Mouse (Mus musculus): ENCODE measurements around the gene Hist2h2bb. TPM values are rescaled to one million over a fixed set of nuclear protein-coding genes. Genes with fewer than 3 reads are reported as not detected.
A peak's percentile ranks its signal among the peaks of the same experiment; 100 is the strongest.

Hist2h2bb gene
- total and polyA plus RNA-seq, 3 experiments: 11.2 to 6,680 TPM; not detected in 1

GRCm38 (mm10) chr3:96248141-96249033 lies 21.2 kb upstream of the Hist2h2bb start:
- H3K79me2 ChIP-seq (ENCODE audit: control insufficient read depth, insufficient read depth, low read length, poor library complexity): peaks cover 2% of the 10 kb centered on the region; the same call in 1 of the 2 replicates
- H3K9me3 ChIP-seq (replicated peaks; ENCODE audit: insufficient read depth, low read length): no peaks in the 10 kb centered on the region
- peak; percentile 86 for DNase-seq (ENCODE audit: low read depth, low spot score)
- H3K9ac ChIP-seq (ENCODE audit: control insufficient read depth, low read depth, low read length, poor library complexity, severe bottlenecking): peak overlapping the region; percentile 92
- peak overlapping the region; percentile 35 for H3K27ac ChIP-seq (ENCODE audit: control insufficient read depth, low read depth, low read length)
- H3K4me1 ChIP-seq (ENCODE audit: control insufficient read depth in 1 of 2, insufficient read depth in 2 of 2, low read length in 2 of 2): peaks cover 11 to 23% of the 10 kb centered on the region in 2 experiments
- no peak for TF ChIP-seq USF1 (IDR thresholded peaks at IDR 0.05; ENCODE audit: low read depth, low read length)
- no peak for TF ChIP-seq SIN3A (IDR thresholded peaks at IDR 0.05; ENCODE audit: low read length)
- no peak for TF ChIP-seq CTCF (IDR thresholded peaks at IDR 0.05 in 2 of 3, conservative IDR thresholded peaks at IDR 0.05 in 1 of 3; ENCODE audit: control insufficient read depth in 1 of 3, insufficient read depth in 1 of 3, low read depth in 2 of 3, low read length in 3 of 3, poor library complexity in 1 of 3, severe bottlenecking in 1 of 3)
- no peak for TF ChIP-seq NELFE (IDR thresholded peaks at IDR 0.05; ENCODE audit: low read depth, low read length)
- TF ChIP-seq UBTF (IDR thresholded peaks at IDR 0.05; ENCODE audit: borderline replicate concordance, insufficient read depth, low read depth, low read length): no peak
- TF ChIP-seq ZMIZ1 (IDR thresholded peaks at IDR 0.05; ENCODE audit: low read depth, low read length): no peak
- no peak; a peak in 1 of 4 replicates for TF ChIP-seq POLR2A (IDR thresholded peaks at IDR 0.05; ENCODE audit: control insufficient read depth in 1 of 2, insufficient read depth in 1 of 2, low read depth in 1 of 2, low read length in 2 of 2, poor library complexity in 1 of 2)
- no peak for TF ChIP-seq SMC3 (IDR thresholded peaks at IDR 0.05; ENCODE audit: low read depth, low read length)
- peaks cover 0 to 44% of the 10 kb centered on the region in 2 experiments; a peak in 2 of 4 replicates for H3K36me3 ChIP-seq (ENCODE audit: control insufficient read depth in 1 of 2, insufficient read depth in 2 of 2, low read length in 2 of 2)
- H3K27me3 ChIP-seq (ENCODE audit: control insufficient read depth in 1 of 2, insufficient read depth in 2 of 2, low read length in 2 of 2): no peaks in the 10 kb centered on the region
- H3K4me3 ChIP-seq (ENCODE audit: control insufficient read depth in 1 of 2, insufficient read depth in 1 of 2, low read depth in 2 of 2, low read length in 2 of 2): peak overlapping the region; percentile 3 to 4

GRCm38 (mm10) chr3:96249034-96249345 lies 20.6 kb upstream of the Hist2h2bb start:
- Histone ChIP-seq H3K4me1 (ENCODE audit: control insufficient read depth in 1 of 2, insufficient read depth in 2 of 2, low read length in 2 of 2) (peaks cover 6 to 23% of the 10 kb centered on the region in 2 experiments), H3K9ac (ENCODE audit: control insufficient read depth, low read depth, low read length, poor library complexity, severe bottlenecking) (no peak overlapping the region), H3K36me3 (ENCODE audit: control insufficient read depth in 1 of 2, insufficient read depth in 2 of 2, low read length in 2 of 2) (peaks cover 0 to 43% of the 10 kb centered on the region in 2 experiments; a peak in 2 of 4 replicates), H3K9me3 (replicated peaks; ENCODE audit: insufficient read depth, low read length) (no peaks in the 10 kb centered on the region), H3K4me3 (ENCODE audit: control insufficient read depth in 1 of 2, insufficient read depth in 1 of 2, low read depth in 2 of 2, low read length in 2 of 2) (no peak overlapping the region), H3K27me3 (ENCODE audit: control insufficient read depth in 1 of 2, insufficient read depth in 2 of 2, low read length in 2 of 2) (no peaks in the 10 kb centered on the region), H3K27ac (ENCODE audit: control insufficient read depth, low read depth, low read length) (no peak overlapping the region), H3K79me2 (ENCODE audit: control insufficient read depth, insufficient read depth, low read length, poor library complexity) (peaks cover 2% of the 10 kb centered on the region; the same call in 1 of the 2 replicates)
- DNase-seq (ENCODE audit: low read depth, low spot score): no peak
- 0 out of 2 replicates have a peak, but pooled peaks have one; percentile 18 for TF ChIP-seq POLR2AphosphoS5 (IDR thresholded peaks at IDR 0.05; ENCODE audit: borderline replicate concordance, low read depth, low read length)
- no peak for TF ChIP-seq UBTF (IDR thresholded peaks at IDR 0.05; ENCODE audit: borderline replicate concordance, insufficient read depth, low read depth, low read length)

DNA sequence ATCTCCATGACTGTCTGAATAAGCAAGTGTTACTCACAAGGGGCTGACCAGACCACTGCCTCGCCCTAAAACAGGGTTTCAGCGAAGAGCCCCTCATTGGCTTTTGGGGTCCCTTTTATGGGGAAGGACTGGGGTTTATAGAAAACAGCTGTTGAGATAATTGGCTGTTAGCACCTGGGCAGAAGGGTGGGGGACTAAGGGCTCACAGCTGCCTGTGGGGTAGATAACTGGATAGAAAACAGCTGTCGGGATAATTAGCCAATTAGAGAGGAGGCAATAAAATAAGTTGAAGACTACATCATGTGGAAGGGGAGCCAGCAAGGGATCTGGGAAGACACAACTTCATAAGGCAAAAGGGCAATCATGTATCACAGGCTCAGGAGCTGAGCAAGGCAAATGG lies 18.7 kb upstream of the Hist2h2bb start:
- H3K79me2 ChIP-seq (ENCODE audit: control insufficient read depth, insufficient read depth, low read length, poor library complexity): no peaks in the 10 kb centered on the region
- H3K27me3 ChIP-seq (ENCODE audit: control insufficient read depth in 1 of 2, insufficient read depth in 2 of 2, low read length in 2 of 2): no peaks in the 10 kb centered on the region
- no peak overlapping the region for H3K4me3 ChIP-seq (ENCODE audit: control insufficient read depth in 1 of 2, insufficient read depth in 1 of 2, low read depth in 2 of 2, low read length in 2 of 2)
- H3K9me3 ChIP-seq (replicated peaks; ENCODE audit: insufficient read depth, low read length): no peaks in the 10 kb centered on the region
- TF ChIP-seq MAX (IDR thresholded peaks at IDR 0.05; ENCODE audit: low read length) (no peak), MAZ (IDR thresholded peaks at IDR 0.05; ENCODE audit: low read depth, low read length) (no peak), MEF2A (IDR thresholded peaks at IDR 0.05; ENCODE audit: extremely low read depth, insufficient replicate concordance, low read depth, low read length, poor library complexity, severe bottlenecking) (no peak), CHD1 (IDR thresholded peaks at IDR 0.05; ENCODE audit: low read depth, low read length) (no peak), UBTF (IDR thresholded peaks at IDR 0.05; ENCODE audit: borderline replicate concordance, insufficient read depth, low read depth, low read length) (no peak), MYC (IDR thresholded peaks at IDR 0.05; ENCODE audit: low read depth, low read length) (no peak), TCF12 (IDR thresholded peaks at IDR 0.05; ENCODE audit: low read depth, low read length) (no peak), USF2 (IDR thresholded peaks at IDR 0.05; ENCODE audit: borderline replicate concordance in 1 of 2, insufficient read depth in 1 of 2, low read depth in 1 of 2, low read length in 2 of 2) (no peak), ZMIZ1 (IDR thresholded peaks at IDR 0.05; ENCODE audit: low read depth, low read length) (no peak), USF1 (IDR thresholded peaks at IDR 0.05; ENCODE audit: low read depth, low read length) (no peak), ELF1 (IDR thresholded peaks at IDR 0.05; ENCODE audit: low read depth, low read length) (no peak)
- H3K27ac ChIP-seq (ENCODE audit: control insufficient read depth, low read depth, low read length): no peak overlapping the region
- peak overlapping the region; percentile 16; the same call in 1 of the 2 replicates for H3K9ac ChIP-seq (ENCODE audit: control insufficient read depth, low read depth, low read length, poor library complexity, severe bottlenecking)
- H3K4me1 ChIP-seq (ENCODE audit: control insufficient read depth in 1 of 2, insufficient read depth in 2 of 2, low read length in 2 of 2): peaks cover 16 to 33% of the 10 kb centered on the region in 2 experiments
- DNase-seq (ENCODE audit: low read depth, low spot score): no peak
- peaks cover 0 to 49% of the 10 kb centered on the region in 2 experiments; a peak in 2 of 4 replicates for H3K36me3 ChIP-seq (ENCODE audit: control insufficient read depth in 1 of 2, insufficient read depth in 2 of 2, low read length in 2 of 2)
